Mouse (Mus musculus): ENCODE data around the gene Snap25.

Snap25 gene

DNA sequence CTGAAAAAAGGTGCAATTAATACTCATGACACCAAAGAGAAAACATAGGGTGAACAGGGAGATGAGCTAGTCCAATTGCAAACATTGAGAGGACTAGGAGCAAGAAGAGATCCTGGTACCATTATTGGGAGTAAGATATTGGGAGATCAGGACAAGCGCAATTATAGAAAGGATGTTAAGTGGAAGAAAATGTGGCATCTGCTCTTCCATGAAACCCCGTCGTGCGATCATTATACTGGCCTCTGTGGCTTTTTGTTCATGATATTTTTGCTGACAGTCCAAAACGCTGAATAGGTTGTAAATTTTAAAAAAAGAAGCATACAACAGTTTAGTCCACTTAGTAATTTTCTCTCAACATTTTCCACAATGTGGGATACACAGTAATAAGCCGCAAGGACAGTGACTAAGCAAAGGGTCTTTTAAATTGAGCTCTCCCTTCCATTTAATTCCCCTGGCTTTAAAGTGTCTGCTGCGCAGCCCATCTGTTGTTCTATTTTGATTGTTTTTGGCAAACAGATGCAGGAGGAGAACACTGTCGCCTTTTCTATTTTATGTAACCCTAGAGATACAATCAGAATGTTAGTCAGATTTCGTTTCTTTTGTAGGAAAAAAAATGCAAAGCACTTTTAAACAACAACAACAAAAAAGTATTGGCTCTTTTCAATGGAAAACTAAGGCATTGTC is 103.6 kb downstream of the Snap25 start:
- peak; percentile 65 for DNase-seq

DNA sequence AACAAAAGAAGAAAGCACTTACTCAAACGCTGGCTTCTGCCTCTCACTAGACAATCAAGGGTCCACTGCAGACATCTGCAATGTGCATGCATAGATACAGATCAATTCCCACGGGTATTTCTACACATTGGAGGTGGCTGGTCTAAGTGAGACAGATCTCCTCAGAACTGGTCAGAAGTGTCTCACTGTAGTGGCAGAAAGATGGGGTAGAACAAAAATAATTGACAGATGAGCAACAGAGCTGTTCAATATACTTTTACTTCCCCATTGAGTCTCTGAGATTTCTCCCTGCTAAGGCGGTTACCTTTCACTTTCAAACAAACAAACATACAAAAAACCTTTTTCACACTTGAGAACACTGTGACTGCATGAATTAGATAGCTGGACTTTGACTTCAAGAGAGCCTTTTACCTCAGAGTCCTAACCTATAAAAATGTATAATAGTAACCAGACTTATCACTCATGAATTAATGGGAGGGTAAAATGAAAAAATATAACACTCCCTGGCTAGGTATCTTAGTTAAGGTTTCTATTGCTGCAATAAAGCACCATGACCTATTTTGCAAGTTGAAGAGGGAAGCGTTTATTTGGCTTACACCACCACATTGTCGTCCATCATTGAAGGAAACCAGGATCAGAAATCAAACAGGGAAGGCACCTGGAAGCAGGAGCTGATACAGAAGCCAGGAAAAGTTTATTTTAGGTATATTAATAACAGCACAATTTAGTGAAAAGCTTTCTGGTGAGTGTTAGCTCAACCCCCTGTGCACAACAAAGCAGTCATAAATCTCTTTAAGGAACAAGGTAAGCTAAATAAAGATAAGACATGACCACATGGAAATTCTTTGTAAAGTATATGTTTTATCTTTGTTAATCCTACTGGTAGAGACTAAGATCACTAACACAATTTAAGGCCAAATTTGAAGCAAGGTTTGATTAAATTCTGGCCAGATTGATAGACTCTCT is 110.8 kb downstream of the Snap25 start:
- DNase-seq, result no peak

DNA sequence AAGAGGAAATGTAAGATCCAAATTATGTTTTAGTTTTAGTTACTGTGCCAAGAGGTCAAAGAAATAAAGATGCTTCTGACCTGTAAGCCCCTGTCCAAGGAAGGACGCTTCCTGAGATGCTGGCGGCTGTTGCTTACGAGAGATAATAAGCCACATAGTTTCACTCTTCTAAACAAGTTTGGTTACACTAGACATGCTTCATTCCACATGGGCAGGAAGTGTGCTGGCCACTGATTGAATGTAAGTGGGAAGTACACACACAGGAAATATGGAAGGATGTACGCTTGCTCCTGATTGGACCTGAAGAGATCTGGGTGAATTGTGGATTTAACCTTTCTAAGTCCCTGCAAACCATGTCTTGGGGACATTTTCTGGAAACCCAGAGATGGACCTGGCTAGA is 114.4 kb downstream of the Snap25 start:
- DNase-seq, result no peak

Data from cerebellum, adult 8-10 months (tissue).